Mouse (Mus musculus) effector memory CD4-positive, alpha-beta T cell, adult 7 months (primary cell): ENCODE measurements around the gene Gm17093. TPM values are rescaled to one million over a fixed set of nuclear protein-coding genes. Genes with fewer than 3 reads are reported as not detected.

ENCODE experiments used
- polyA plus RNA-seq: library from polyadenylated mRNA; unstranded; fragments of 100-300 nt; shearing (Covaris generic); gene quantifications from one replicate; pipeline ENCODE4 v1.2.1, GENCODE M21; 2017

The Gm17093 gene
- not detected for polyA plus RNA-seq

DNA sequence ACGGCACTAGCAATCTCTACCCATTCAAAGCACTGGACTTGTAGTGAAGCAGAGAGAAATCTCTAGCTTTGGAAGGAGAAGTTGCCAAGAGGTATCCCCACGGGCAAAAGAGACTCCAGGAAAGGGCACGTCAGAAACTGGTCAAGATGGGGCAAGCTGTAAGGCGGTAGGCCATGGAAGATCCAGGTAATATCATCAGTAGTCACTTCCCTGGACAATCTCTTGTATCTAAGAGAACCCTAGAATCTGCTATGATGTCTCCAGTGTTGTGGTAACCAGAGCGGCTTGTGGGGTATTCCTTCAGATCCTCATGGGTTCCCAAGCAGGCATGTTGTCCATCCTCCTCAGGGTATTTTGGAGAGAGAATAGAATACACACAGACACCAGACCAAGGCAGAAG, at the start of gene Gm17093:
TSS of gene Gm17093 (plus strand) at position 301 of the 400 bp plus-strand sequence.

DNA sequence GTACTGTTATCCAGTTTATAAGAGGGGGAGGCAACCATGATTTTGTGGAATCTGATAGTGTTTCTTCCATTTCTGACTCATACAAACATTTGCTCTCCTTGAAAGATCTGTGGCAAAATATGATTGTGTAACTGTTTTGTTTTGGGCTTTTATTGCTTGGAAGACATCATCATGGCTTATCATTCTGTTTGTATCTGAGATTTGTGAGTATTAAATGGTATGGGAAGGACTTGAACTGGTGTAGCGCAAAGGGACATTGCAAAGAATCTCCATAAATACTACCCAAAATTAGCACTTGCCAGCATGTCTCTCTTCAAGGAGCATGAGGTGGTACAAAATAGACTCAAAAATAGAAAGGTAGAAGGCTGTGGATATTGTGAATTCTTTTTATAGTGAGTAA, 25.9 kb upstream of the Gm17093 start, which contains the start of gene BC061237:
TSS of gene BC061237 (plus strand) at position 301 of the 400 bp plus-strand sequence.

Other genes with a start within 250 kb of the Gm17093 start
- not detected for gene Gm8220, start 232.7 kb upstream of the Gm17093 start, polyA plus RNA-seq
- gene Gm5930, start 179.7 kb upstream of the Gm17093 start, polyA plus RNA-seq: not detected
- not detected for gene Gm8229, start 152.9 kb upstream of the Gm17093 start, polyA plus RNA-seq
- gene Gm3371, start 107.6 kb upstream of the Gm17093 start, polyA plus RNA-seq: not detected
- gene Gm8232, start 84.6 kb upstream of the Gm17093 start, polyA plus RNA-seq: not detected
- gene BC061237, start 25.8 kb upstream of the Gm17093 start, polyA plus RNA-seq: not detected
- gene Gm8247, start 64.9 kb downstream of the Gm17093 start, polyA plus RNA-seq: not detected
- gene Gm5624, start 109.7 kb downstream of the Gm17093 start, polyA plus RNA-seq: not detected
- not detected for gene Gm8257, start 188.2 kb downstream of the Gm17093 start, polyA plus RNA-seq
- gene Gm8267, start 232.1 kb downstream of the Gm17093 start, polyA plus RNA-seq: 0.96 TPM